Mouse (Mus musculus) mouse embryonic stem cell (cell line): Measurements from ENCODE around the gene Cep350.
"Not testable (repeated sequence)": the region's sequence is repeated elsewhere in the genome, so short reads cannot be mapped to it uniquely, and the experiment has no call there.

Source experiments
- in situ Hi-C, 2 experiments: fragments of 300-500 bp; cut with MboI; formaldehyde crosslinking; loops; 1 replicate in 1 of 2; 3 replicates in 1 of 2; pipeline ENCODE4 v1.14.3; 2019 to 2020; ENCODE audit warnings: low sequenced_read_pairs in 2 of 2, low pct_unique_long_range_greater_than_20kb in 1 of 2, mixed read lengths in 1 of 2; ENCODE audit not compliant: unreplicated experiment in 1 of 2

Cep350 gene

GRCm38 (mm10) chr1:155903561-155903960, 69.5 kb downstream of the Cep350 start:
- in situ Hi-C loops: no loop called here

- in situ Hi-C loops: no loop called here
Measured at GRCm38 (mm10) chr1:155901348-155901747, 71.7 kb downstream of the Cep350 start.

GRCm38 (mm10) chr1:155894382-155894781, 78.7 kb downstream of the Cep350 start:
- in situ Hi-C loops: no loop called here

- in situ Hi-C loops: no loop called here
Measured at GRCm38 (mm10) chr1:155886846-155887245, 86.2 kb downstream of the Cep350 start.

- in situ Hi-C loops: not testable (repeated sequence)
Measured at GRCm38 (mm10) chr1:155882646-155883231, 90.3 kb downstream of the Cep350 start.

DNA sequence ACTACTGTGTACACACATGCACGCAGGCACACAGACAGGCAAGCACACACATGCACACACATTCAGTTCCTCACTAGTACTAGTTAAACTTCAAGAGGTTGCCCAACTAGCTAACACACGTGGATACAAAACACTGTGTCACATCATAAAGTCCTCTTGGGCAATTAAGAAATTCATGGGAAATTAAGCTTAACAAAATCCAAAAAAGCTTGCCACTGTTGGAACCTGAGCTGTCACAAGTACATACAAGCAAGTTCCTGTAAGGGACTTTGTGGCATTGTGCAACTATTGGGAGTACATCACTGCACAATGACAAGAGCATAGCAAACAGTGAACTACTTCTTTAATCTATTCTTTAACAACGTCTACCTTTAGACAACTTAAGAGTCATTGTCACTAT, 93.5 kb downstream of the Cep350 start:
- in situ Hi-C loops: no loop called here

DNA sequence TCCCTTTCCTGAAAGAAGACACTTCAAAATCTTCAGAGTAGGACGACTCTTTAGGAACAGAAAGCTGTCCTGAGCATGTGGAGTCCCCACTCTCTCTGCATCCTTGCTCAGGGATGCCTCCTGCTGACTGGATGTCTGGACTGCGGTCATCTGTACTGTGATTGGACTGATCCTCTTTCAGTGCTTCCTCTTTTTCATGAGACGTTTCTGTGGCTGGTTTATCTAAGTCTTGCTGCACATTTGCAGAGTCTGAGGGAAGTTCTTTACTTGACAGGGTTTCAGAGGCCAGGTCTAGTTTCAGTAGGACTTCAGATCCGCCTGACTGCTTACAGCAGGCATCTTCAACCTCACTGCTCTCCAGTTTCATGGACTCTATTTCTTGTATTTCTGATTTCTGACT, 110.1 kb downstream of the Cep350 start:
- in situ Hi-C loops: no loop called here

GRCm38 (mm10) chr1:155854926-155855702, 117.9 kb downstream of the Cep350 start:
- in situ Hi-C loops: no loop called here

DNA sequence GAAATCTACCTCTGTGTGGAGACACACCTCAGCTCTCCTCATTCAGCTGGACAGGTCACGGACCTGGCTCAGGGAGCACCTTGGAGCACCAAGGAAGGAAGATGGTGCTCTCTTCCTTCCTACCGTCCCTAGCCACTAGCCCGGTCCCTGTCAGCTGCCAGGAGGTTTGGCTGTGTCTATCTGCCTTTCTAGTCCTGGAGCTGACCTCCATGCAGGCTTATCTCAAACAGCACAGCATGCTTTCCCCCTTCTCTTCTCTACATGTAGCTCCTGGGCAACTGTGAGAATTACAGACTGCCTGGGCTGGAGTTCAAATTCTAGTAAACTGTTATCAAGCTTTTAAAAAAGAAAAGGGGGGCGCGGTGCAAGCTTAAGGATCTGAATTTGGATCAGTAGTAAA, 120.0 kb downstream of the Cep350 start:
- in situ Hi-C loops: no loop called here

- in situ Hi-C loops: no loop called here
Measured at GRCm38 (mm10) chr1:155844235-155844634, 128.8 kb downstream of the Cep350 start.

DNA sequence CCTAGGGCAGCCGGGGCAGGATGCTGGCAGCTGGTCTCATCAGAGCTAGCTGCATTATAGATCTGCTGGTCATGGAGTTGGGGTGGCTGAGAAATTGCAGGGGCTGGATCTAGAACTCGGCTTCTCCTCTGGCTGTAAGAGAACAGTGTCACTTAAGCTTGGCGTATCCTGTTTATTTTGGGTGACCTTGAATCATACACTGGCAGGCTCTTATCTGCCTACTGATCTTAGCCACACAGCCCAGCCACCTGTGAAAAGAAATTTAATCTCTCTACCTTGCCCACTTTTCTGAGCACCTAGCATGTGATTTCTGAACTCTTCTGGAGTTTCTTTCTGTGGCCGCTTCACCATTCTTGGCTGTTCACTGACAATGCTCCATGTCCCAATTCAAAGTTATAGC, 129.5 kb downstream of the Cep350 start:
- in situ Hi-C loops: no loop called here

DNA sequence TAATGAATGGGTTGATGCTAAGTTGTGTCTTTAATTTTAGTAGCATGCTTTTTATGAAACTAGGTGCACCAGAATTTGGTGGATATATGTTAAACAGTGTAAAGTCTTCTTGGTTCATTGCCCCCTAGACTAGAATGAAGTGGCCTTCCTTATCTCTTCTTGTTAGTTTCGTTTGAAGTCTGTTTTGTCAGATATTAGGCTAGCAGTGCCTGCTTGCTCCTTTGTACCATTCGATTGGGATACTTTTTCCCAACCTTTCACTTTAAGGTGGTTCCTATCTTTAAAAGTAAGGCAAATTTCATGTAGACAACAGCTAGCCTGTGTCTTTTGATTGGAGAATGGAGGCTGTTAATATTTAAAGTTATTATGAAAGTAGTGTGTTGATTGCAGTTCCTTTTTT, 137.4 kb downstream of the Cep350 start:
- in situ Hi-C loops: no loop called here

DNA sequence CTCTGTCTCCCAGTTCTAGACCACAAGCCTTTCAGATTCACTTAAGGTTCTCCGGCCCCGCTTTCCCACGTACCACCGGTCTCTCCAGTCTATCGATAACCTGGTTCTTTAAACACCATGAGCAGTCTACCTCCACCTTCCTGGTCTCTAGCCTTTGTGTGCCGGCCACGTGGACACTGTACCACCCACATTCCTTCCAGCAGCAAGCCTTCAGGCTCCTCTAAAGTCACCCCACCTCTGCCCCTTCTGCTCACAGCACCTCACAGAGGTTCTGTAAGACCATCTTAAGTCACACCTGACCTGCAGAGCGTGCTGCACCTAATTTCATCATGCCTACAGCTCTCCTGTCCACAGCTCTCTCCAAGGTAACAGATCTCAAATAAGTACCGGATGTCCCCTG, 139.4 kb downstream of the Cep350 start:
- in situ Hi-C loops: no loop called here

DNA sequence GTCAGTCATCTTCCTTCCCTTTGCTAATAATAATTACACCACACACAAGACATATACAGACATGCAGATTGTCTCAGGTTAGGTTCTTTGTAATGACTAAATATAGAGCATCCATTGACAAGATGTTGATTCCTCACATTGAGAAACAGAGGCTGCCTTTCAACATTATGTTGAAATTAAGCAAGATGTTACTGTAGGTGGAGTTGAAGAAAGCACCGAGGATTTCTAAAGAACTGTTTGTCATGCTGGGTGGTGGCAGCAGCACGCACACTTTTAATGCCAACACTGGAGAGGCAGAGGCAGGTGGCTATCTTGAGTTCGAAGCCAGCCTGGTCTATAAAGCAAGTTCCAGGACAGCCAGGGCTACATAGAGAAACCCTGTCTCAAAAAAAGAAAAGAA, 141.1 kb downstream of the Cep350 start:
- in situ Hi-C loops: no loop called here

DNA sequence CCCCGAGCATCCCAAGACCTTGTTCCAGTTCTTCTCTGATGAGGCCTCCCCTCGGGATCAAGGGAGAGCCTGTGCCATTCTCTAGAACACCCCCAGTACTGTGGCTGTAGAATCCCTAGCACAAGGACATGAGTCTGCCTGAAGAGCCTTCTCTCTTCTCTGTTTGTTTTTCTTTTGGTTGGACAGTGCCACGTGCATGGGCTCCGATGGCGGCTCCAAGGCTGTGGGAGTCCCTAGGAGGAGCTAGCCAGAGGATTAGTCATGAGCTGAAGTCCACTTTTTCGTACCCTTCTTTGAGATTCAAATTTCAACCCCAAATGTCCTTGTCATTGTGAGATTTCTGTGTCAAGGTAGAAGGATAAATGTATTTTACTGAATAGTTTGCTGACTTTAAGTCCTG, 142.2 kb downstream of the Cep350 start:
- in situ Hi-C loops: no loop called here

- in situ Hi-C loops: no loop called here
Measured at GRCm38 (mm10) chr1:155827703-155828295, 145.3 kb downstream of the Cep350 start.

GRCm38 (mm10) chr1:155826803-155827395, 146.2 kb downstream of the Cep350 start:
- in situ Hi-C loops: no loop called here

- in situ Hi-C loops: no loop called here
Measured at GRCm38 (mm10) chr1:155825940-155826716, 146.9 kb downstream of the Cep350 start.

GRCm38 (mm10) chr1:155820646-155821045, 152.4 kb downstream of the Cep350 start:
- in situ Hi-C loops: no loop called here
